Mouse (Mus musculus): ENCODE data around the gene Cmtm8. TPM values are rescaled to one million over a fixed set of nuclear protein-coding genes. Genes with fewer than 3 reads are reported as not detected.

Gene Cmtm8
- polyA plus RNA-seq, 1 experiment from 2014 or later, result 8.1 TPM

DNA sequence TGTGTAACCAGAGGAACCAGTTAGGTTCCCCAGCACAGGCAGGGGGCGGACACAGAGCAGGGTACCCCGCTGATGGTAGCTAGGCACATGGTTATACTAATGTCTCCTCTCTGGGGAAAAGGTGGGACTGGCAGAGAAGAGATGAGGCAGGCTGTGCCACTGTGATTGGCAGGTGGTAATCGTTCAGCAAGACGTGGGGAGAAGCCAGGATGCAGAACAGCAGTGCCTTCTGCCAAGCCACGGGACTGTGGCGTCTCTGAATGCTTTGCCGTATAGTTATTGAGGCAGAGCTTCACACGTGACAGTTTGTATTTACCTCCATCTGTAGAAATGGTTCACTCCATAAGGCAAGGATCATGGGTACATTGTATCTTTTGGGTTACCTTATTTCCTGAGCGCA is 10.7 kb upstream of the Cmtm8 start:
- Histone ChIP-seq H3K36me3 (ENCODE audit: control insufficient read depth, insufficient read depth, low read length) (no peaks in the 10 kb centered on the region), H3K4me1 (ENCODE audit: control insufficient read depth, insufficient read depth, low read length) (no peaks in the 10 kb centered on the region), H3K27ac (ENCODE audit: low read depth, low read length) (no peak overlapping the region), H3K4me3 (ENCODE audit: low read depth, low read length) (no peak overlapping the region), H3K9me3 (ENCODE audit: control insufficient read depth, low read length) (no peaks in the 10 kb centered on the region), H3K9ac (replicated peaks; ENCODE audit: low read depth, low read length) (no peak overlapping the region), H3K4me2 (ENCODE audit: low read depth, low read length) (no peak overlapping the region), H3K27me3 (ENCODE audit: control insufficient read depth, insufficient read depth, low read length) (no peaks in the 10 kb centered on the region)
- 60% methylated on average over 9 of the region's 9 CpGs for WGBS
- ATAC-seq (ENCODE audit: low read depth), result peak; percentile 72; the same call in 1 of the 2 replicates

GRCm38 (mm10) chr9:114853336-114853735 is 9.4 kb upstream of the Cmtm8 start:
- no peak overlapping the region for H3K4me2 ChIP-seq (ENCODE audit: low read depth, low read length)
- no peaks in the 10 kb centered on the region for H3K27me3 ChIP-seq (ENCODE audit: control insufficient read depth, insufficient read depth, low read length)
- ATAC-seq (ENCODE audit: low read depth), result no peak
- no peaks in the 10 kb centered on the region for H3K36me3 ChIP-seq (ENCODE audit: control insufficient read depth, insufficient read depth, low read length)
- WGBS, result 89% methylated on average over 15 of the region's 15 CpGs
- no peak overlapping the region for H3K4me3 ChIP-seq (ENCODE audit: low read depth, low read length)
- H3K9me3 ChIP-seq (ENCODE audit: control insufficient read depth, low read length), result no peaks in the 10 kb centered on the region
- no peak overlapping the region for H3K27ac ChIP-seq (ENCODE audit: low read depth, low read length)
- H3K4me1 ChIP-seq (ENCODE audit: control insufficient read depth, insufficient read depth, low read length), result no peaks in the 10 kb centered on the region
- H3K9ac ChIP-seq (replicated peaks; ENCODE audit: low read depth, low read length), result no peak overlapping the region

DNA sequence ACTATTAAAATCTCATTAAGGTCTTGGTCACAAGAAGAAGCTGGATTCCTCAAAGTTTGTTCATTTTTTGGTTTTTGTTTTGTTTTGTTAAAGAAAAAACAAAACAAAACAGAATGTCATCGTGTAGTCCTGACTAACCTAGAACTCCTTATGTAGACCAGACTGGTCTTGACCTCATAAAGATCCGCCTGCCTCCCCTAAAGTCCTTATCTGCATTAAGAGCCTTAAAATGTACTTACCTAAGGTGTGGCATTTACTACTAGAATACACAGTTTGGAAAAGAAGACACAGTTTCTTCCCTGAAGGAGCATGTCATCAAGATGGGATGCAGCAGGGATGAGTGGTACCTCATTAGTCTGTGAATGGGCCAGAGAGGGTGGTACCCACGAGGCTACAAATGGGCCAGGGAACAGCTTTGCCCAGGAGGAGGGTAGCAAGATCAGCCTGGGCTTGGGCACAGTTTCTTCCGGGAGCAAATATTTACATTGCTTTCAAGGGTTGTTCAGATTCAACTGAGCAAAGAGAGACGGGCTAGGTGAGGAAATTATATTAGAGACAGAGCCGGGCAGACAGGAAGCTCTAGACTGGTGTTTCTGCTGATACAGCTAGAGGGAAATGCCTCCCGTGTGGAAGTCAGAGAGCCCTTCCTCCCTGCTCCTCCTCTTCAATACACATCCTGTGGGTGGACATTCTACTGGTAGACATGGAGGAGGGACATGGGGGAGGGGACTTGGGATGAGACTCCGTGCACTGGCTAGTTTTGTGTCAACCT is 7.6 kb upstream of the Cmtm8 start:
- H3K9me3 ChIP-seq (ENCODE audit: control insufficient read depth, low read length), result no peaks in the 10 kb centered on the region
- H3K27ac ChIP-seq (ENCODE audit: low read depth, low read length), result no peak overlapping the region
- no peaks in the 10 kb centered on the region for H3K4me1 ChIP-seq (ENCODE audit: control insufficient read depth, insufficient read depth, low read length)
- no peak overlapping the region for H3K4me3 ChIP-seq (ENCODE audit: low read depth, low read length)
- no peaks in the 10 kb centered on the region for H3K36me3 ChIP-seq (ENCODE audit: control insufficient read depth, insufficient read depth, low read length)
- H3K27me3 ChIP-seq (ENCODE audit: control insufficient read depth, insufficient read depth, low read length), result no peaks in the 10 kb centered on the region
- no peak overlapping the region for H3K4me2 ChIP-seq (ENCODE audit: low read depth, low read length)
- no peak for ATAC-seq (ENCODE audit: low read depth)
- 78% methylated on average over 8 of the region's 8 CpGs for WGBS
- no peak overlapping the region for H3K9ac ChIP-seq (replicated peaks; ENCODE audit: low read depth, low read length)

GRCm38 (mm10) chr9:114843634-114844016 is 331 bp downstream of the Cmtm8 start:
- peak overlapping the region; percentile 99 for H3K4me2 ChIP-seq (ENCODE audit: low read depth, low read length)
- 0 out of 2 replicates have a peak, but pooled peaks cover 2% of the 10 kb centered on the region for H3K4me1 ChIP-seq (ENCODE audit: control insufficient read depth, insufficient read depth, low read length)
- H3K36me3 ChIP-seq (ENCODE audit: control insufficient read depth, insufficient read depth, low read length), result no peaks in the 10 kb centered on the region
- peaks cover 12% of the 10 kb centered on the region for H3K27me3 ChIP-seq (ENCODE audit: control insufficient read depth, insufficient read depth, low read length)
- H3K27ac ChIP-seq (ENCODE audit: low read depth, low read length), result no peak overlapping the region
- peak overlapping the region; percentile 58 for H3K4me3 ChIP-seq (ENCODE audit: low read depth, low read length)
- WGBS, result 0% methylated on average over 40 of the region's 40 CpGs
- H3K9me3 ChIP-seq (ENCODE audit: control insufficient read depth, low read length), result no peaks in the 10 kb centered on the region
- 0 out of 2 replicates have a peak, but pooled peaks have one; percentile 34 for ATAC-seq (ENCODE audit: low read depth)
- H3K9ac ChIP-seq (replicated peaks; ENCODE audit: low read depth, low read length), result peak overlapping the region; percentile 57

- H3K4me2 ChIP-seq (ENCODE audit: low read depth, low read length), result peak overlapping the region; percentile 99; the same call in 1 of the 2 replicates
- H3K27ac ChIP-seq (ENCODE audit: low read depth, low read length), result no peak overlapping the region
- peaks cover 12% of the 10 kb centered on the region for H3K27me3 ChIP-seq (ENCODE audit: control insufficient read depth, insufficient read depth, low read length)
- H3K4me1 ChIP-seq (ENCODE audit: control insufficient read depth, insufficient read depth, low read length), result 0 out of 2 replicates have a peak, but pooled peaks cover 2% of the 10 kb centered on the region
- H3K36me3 ChIP-seq (ENCODE audit: control insufficient read depth, insufficient read depth, low read length), result no peaks in the 10 kb centered on the region
- 29% methylated on average over 9 of the region's 9 CpGs for WGBS
- no peak overlapping the region for H3K9ac ChIP-seq (replicated peaks; ENCODE audit: low read depth, low read length)
- peak overlapping the region; percentile 58; the same call in 1 of the 2 replicates for H3K4me3 ChIP-seq (ENCODE audit: low read depth, low read length)
- H3K9me3 ChIP-seq (ENCODE audit: control insufficient read depth, low read length), result no peaks in the 10 kb centered on the region
- no peak for ATAC-seq (ENCODE audit: low read depth)
Measured at GRCm38 (mm10) chr9:114842886-114843285, 1.1 kb downstream of the Cmtm8 start.

DNA sequence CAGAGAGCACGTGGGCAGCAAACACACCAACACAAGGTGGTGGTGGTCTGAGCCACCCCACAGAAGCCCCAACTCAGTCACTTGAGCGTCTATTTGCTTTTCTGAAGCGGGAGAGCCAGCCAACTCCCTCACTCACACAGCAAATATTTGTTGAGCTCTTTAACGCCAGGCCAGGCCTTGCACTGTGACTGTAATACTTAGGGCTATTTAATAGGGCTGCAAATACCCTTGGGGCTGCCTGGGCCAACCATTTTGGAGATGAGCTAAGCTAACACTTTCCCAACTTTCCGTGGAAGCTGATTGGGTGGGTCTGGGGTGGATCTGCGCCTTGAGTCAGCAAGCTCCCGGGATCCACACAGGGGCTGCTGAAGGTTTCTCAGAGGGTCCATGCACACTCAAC is 1.7 kb downstream of the Cmtm8 start:
- Histone ChIP-seq H3K4me3 (ENCODE audit: low read depth, low read length) (no peak overlapping the region), H3K9ac (replicated peaks; ENCODE audit: low read depth, low read length) (no peak overlapping the region), H3K4me2 (ENCODE audit: low read depth, low read length) (no peak overlapping the region), H3K9me3 (ENCODE audit: control insufficient read depth, low read length) (no peaks in the 10 kb centered on the region), H3K27ac (ENCODE audit: low read depth, low read length) (no peak overlapping the region), H3K4me1 (ENCODE audit: control insufficient read depth, insufficient read depth, low read length) (0 out of 2 replicates have a peak, but pooled peaks cover 2% of the 10 kb centered on the region), H3K36me3 (ENCODE audit: control insufficient read depth, insufficient read depth, low read length) (no peaks in the 10 kb centered on the region), H3K27me3 (ENCODE audit: control insufficient read depth, insufficient read depth, low read length) (peaks cover 12% of the 10 kb centered on the region)
- ATAC-seq (ENCODE audit: low read depth), result no peak
- WGBS, result 86% methylated on average over 7 of the region's 7 CpGs

GRCm38 (mm10) chr9:114838870-114839269 is 5.1 kb downstream of the Cmtm8 start:
- H3K27ac ChIP-seq (ENCODE audit: low read depth, low read length), result no peak overlapping the region
- no peak for ATAC-seq (ENCODE audit: low read depth)
- H3K36me3 ChIP-seq (ENCODE audit: control insufficient read depth, insufficient read depth, low read length), result no peaks in the 10 kb centered on the region
- H3K9me3 ChIP-seq (ENCODE audit: control insufficient read depth, low read length), result no peaks in the 10 kb centered on the region
- 0 out of 2 replicates have a peak, but pooled peaks cover 2% of the 10 kb centered on the region for H3K4me1 ChIP-seq (ENCODE audit: control insufficient read depth, insufficient read depth, low read length)
- WGBS, result 81% methylated on average over 5 of the region's 5 CpGs
- peaks cover 10% of the 10 kb centered on the region for H3K27me3 ChIP-seq (ENCODE audit: control insufficient read depth, insufficient read depth, low read length)
- H3K4me2 ChIP-seq (ENCODE audit: low read depth, low read length), result no peak overlapping the region
- H3K9ac ChIP-seq (replicated peaks; ENCODE audit: low read depth, low read length), result no peak overlapping the region
- no peak overlapping the region for H3K4me3 ChIP-seq (ENCODE audit: low read depth, low read length)

DNA sequence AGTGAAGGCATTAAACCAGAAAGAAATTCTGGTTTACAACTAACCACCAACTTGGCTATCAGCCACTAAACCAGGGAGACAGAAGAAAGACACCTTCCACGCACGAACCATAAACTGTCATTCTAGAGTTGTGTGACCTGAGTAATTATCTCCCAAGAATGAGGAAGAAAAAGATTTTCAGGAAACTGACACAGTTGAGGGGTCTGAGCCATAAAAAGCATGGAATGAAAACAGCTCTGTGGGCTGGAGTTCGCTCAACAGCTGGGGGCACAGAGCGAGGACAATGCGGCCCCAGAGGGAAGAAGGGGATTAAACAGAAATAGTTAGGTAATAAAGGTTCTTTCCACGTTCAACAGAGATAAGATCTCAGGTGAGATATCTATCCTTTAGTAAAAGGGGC is 12.4 kb downstream of the Cmtm8 start:
- Histone ChIP-seq H3K4me2 (ENCODE audit: low read depth, low read length) (no peak overlapping the region), H3K9me3 (ENCODE audit: control insufficient read depth, low read length) (no peaks in the 10 kb centered on the region), H3K9ac (replicated peaks; ENCODE audit: low read depth, low read length) (no peak overlapping the region), H3K4me1 (ENCODE audit: control insufficient read depth, insufficient read depth, low read length) (no peaks in the 10 kb centered on the region), H3K36me3 (ENCODE audit: control insufficient read depth, insufficient read depth, low read length) (no peaks in the 10 kb centered on the region), H3K4me3 (ENCODE audit: low read depth, low read length) (no peak overlapping the region), H3K27me3 (ENCODE audit: control insufficient read depth, insufficient read depth, low read length) (no peaks in the 10 kb centered on the region), H3K27ac (ENCODE audit: low read depth, low read length) (no peak overlapping the region)
- ATAC-seq (ENCODE audit: low read depth), result no peak
- WGBS, result 30% methylated on average over 6 of the region's 6 CpGs

GRCm38 (mm10) chr9:114830351-114830750 is 13.6 kb downstream of the Cmtm8 start:
- no peak overlapping the region for H3K9ac ChIP-seq (replicated peaks; ENCODE audit: low read depth, low read length)
- no peak overlapping the region for H3K4me2 ChIP-seq (ENCODE audit: low read depth, low read length)
- ATAC-seq (ENCODE audit: low read depth), result no peak
- no peak overlapping the region for H3K27ac ChIP-seq (ENCODE audit: low read depth, low read length)
- H3K36me3 ChIP-seq (ENCODE audit: control insufficient read depth, insufficient read depth, low read length), result no peaks in the 10 kb centered on the region
- H3K27me3 ChIP-seq (ENCODE audit: control insufficient read depth, insufficient read depth, low read length), result no peaks in the 10 kb centered on the region
- WGBS, result 24% methylated on average over 7 of the region's 7 CpGs
- no peaks in the 10 kb centered on the region for H3K9me3 ChIP-seq (ENCODE audit: control insufficient read depth, low read length)
- H3K4me1 ChIP-seq (ENCODE audit: control insufficient read depth, insufficient read depth, low read length), result no peaks in the 10 kb centered on the region
- H3K4me3 ChIP-seq (ENCODE audit: low read depth, low read length), result no peak overlapping the region
